ENCODE assay signal across 16 mouse cellular contexts in the genomic region with DNA sequence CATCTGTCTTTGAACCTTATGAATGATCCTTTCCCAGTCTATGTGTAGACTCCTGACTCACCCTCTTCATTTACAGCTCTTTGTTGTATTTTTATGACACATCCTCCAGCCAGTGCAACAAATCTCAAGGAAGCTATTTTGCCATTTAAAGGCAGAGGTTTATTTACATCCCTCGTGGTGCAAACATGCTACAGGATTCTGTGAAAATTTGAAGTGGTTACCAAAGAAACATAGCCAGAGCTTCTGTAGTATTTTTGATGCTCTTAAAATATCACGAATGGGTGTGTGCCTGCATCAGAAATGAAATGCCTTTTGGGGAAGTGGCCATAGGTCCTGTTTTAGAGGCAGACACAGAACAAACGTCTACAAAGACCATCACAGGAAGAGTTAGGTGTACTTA.
DNase-seq lines count a peak whose midpoint lies in the region; ATAC-seq lines count a peak whose summit lies in the region.
"Had no signal": no experiment of that assay in that cellular context is flagged by ENCODE, and none has a peak within 500 bp of the region (broad histone marks: within the 10 kb centered on the region; RNA-seq: fewer than 3 reads in every experiment).

No protein-coding gene starts in this region.

- peak; percentile 72 for ATAC-seq in frontal cortex, adult (ENCODE audit: low TSS enrichment)
- ATAC-seq in neutrophil, adult 5-6 weeks (ENCODE audit: extremely low read depth, insufficient number of reproducible peaks, low FRiP score, poor library complexity, severe bottlenecking), result peak; percentile 50; the same call in 1 of the 2 replicates
- ATAC-seq: forebrain, embryonic 13.5 days had no signal

- no peak for DNase-seq in frontal cortex, postnatal 10 days (ENCODE audit: low spot score in 2 of 2)
- DNase-seq in spleen, postnatal 36 days (ENCODE audit: low spot score in 2 of 2), result peak; percentile 22 to 36
- no peak for DNase-seq in spleen, postnatal 14 days (ENCODE audit: low spot score in 2 of 2)
- DNase-seq in thymus, postnatal 36 days, result no peak
- no peak for DNase-seq in layer of hippocampus, postnatal 25 days (ENCODE audit: extremely low spot score in 1 of 2, low spot score in 1 of 2)
- DNase-seq: adrenal gland, adult 2 months; adrenal gland, postnatal 10 days; adrenal gland, postnatal 25 days; cerebellum, adult 11-12 months; cerebellum, adult 2 months; cerebellum, adult 9-10 months; cerebellum, postnatal 10 days; cerebellum, postnatal 25 days had no signal

Comparison
In these comparisons a context has a peak if more than half of its experiments do, and no peak if none do; other contexts are left out.
1. DNase-seq: peak in spleen, postnatal 36 days (2 of 2); none in frontal cortex, postnatal 10 days (0 of 2), spleen, postnatal 14 days (0 of 2), thymus, postnatal 36 days (0 of 2) and layer of hippocampus, postnatal 25 days (0 of 2).